Mouse (Mus musculus): ENCODE measurements around the gene Ppp1r8. TPM values are rescaled to one million over a fixed set of nuclear protein-coding genes. Genes with fewer than 3 reads are reported as not detected.
A peak's percentile ranks its signal among the peaks of the same experiment; 100 is the strongest.
"Not testable (repeated sequence)": the region's sequence is repeated elsewhere in the genome, so short reads cannot be mapped to it uniquely, and the experiment has no call there.

Ppp1r8 gene
- polyA plus RNA-seq, 1 experiment from 2014 or later = 77.2 TPM

GRCm38 (mm10) chr4:132799845-132800244 lies 43.1 kb downstream of the Ppp1r8 start:
- no peak for ATAC-seq (ENCODE audit: low FRiP score, low TSS enrichment)
- no peak overlapping the region for H3K27ac ChIP-seq (ENCODE audit: low read length)
- WGBS = 87% methylated on average over 4 of the region's 4 CpGs
- H3K4me2 ChIP-seq (replicated peaks; ENCODE audit: low read depth, low read length) = no peak overlapping the region
- H3K9me3 ChIP-seq (ENCODE audit: low read length) = no peaks in the 10 kb centered on the region
- H3K4me3 ChIP-seq (ENCODE audit: low read length) = no peak overlapping the region
- H3K4me1 ChIP-seq (ENCODE audit: insufficient read depth, low read length) = peaks cover 3% of the 10 kb centered on the region; the same call in 1 of the 2 replicates
- peaks cover 15% of the 10 kb centered on the region for H3K27me3 ChIP-seq (ENCODE audit: insufficient read depth, low read length)
- no peaks in the 10 kb centered on the region for H3K36me3 ChIP-seq (ENCODE audit: insufficient read depth, low read length)
- no peak overlapping the region for H3K9ac ChIP-seq (replicated peaks; ENCODE audit: low read length)

- H3K27me3 ChIP-seq (ENCODE audit: insufficient read depth, low read length) = peaks cover 17% of the 10 kb centered on the region
- H3K4me3 ChIP-seq (ENCODE audit: low read length); ATAC-seq (ENCODE audit: low FRiP score, low TSS enrichment); H3K4me2 ChIP-seq (replicated peaks; ENCODE audit: low read depth, low read length); H3K36me3 ChIP-seq (ENCODE audit: insufficient read depth, low read length); H3K9me3 ChIP-seq (ENCODE audit: low read length); H3K4me1 ChIP-seq (ENCODE audit: insufficient read depth, low read length); H3K9ac ChIP-seq (replicated peaks; ENCODE audit: low read length); H3K27ac ChIP-seq (ENCODE audit: low read length): not testable (repeated sequence)
- 85% methylated on average over 3 of the region's 3 CpGs for WGBS
These were observed 44.3 kb downstream of the Ppp1r8 start for GRCm38 (mm10) chr4:132798666-132799065.

GRCm38 (mm10) chr4:132798028-132798427 lies 44.9 kb downstream of the Ppp1r8 start:
- Histone ChIP-seq H3K9ac (replicated peaks; ENCODE audit: low read length) (no peak overlapping the region), H3K4me2 (replicated peaks; ENCODE audit: low read depth, low read length) (no peak overlapping the region), H3K27me3 (ENCODE audit: insufficient read depth, low read length) (peaks cover 17% of the 10 kb centered on the region), H3K27ac (ENCODE audit: low read length) (no peak overlapping the region), H3K4me3 (ENCODE audit: low read length) (no peak overlapping the region), H3K9me3 (ENCODE audit: low read length) (no peaks in the 10 kb centered on the region), H3K36me3 (ENCODE audit: insufficient read depth, low read length) (no peaks in the 10 kb centered on the region), H3K4me1 (ENCODE audit: insufficient read depth, low read length) (peaks cover 7% of the 10 kb centered on the region; the same call in 1 of the 2 replicates)
- 64% methylated on average over 4 of the region's 4 CpGs for WGBS
- no peak for ATAC-seq (ENCODE audit: low FRiP score, low TSS enrichment)

DNA sequence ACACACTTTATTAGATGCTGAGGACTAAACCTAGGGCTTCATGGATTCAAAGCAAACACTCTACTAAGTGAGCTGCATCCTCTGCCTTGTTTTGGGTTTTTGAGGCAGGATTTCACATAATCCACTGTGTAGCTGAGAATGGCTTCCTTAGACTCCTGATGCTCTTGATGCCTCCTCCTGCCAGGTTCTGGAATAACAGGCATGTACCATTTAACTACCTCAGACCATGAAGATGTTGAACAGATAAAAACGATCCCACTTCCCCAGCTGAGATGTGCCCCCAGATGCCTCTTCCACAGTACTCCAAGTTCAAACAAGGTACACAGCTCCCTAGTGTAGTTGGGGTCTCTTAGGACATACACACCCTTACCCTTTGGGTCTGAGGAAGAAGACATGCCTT lies 45.5 kb downstream of the Ppp1r8 start:
- Histone ChIP-seq H3K27ac (ENCODE audit: low read length) (no peak overlapping the region), H3K9me3 (ENCODE audit: low read length) (no peaks in the 10 kb centered on the region), H3K9ac (replicated peaks; ENCODE audit: low read length) (no peak overlapping the region), H3K36me3 (ENCODE audit: insufficient read depth, low read length) (no peaks in the 10 kb centered on the region), H3K4me1 (ENCODE audit: insufficient read depth, low read length) (peaks cover 7% of the 10 kb centered on the region; the same call in 1 of the 2 replicates), H3K4me2 (replicated peaks; ENCODE audit: low read depth, low read length) (no peak overlapping the region), H3K4me3 (ENCODE audit: low read length) (no peak overlapping the region), H3K27me3 (ENCODE audit: insufficient read depth, low read length) (peaks cover 17% of the 10 kb centered on the region)
- WGBS = 64% methylated on average over 1 of the region's 1 CpGs
- no peak for ATAC-seq (ENCODE audit: low FRiP score, low TSS enrichment)

DNA sequence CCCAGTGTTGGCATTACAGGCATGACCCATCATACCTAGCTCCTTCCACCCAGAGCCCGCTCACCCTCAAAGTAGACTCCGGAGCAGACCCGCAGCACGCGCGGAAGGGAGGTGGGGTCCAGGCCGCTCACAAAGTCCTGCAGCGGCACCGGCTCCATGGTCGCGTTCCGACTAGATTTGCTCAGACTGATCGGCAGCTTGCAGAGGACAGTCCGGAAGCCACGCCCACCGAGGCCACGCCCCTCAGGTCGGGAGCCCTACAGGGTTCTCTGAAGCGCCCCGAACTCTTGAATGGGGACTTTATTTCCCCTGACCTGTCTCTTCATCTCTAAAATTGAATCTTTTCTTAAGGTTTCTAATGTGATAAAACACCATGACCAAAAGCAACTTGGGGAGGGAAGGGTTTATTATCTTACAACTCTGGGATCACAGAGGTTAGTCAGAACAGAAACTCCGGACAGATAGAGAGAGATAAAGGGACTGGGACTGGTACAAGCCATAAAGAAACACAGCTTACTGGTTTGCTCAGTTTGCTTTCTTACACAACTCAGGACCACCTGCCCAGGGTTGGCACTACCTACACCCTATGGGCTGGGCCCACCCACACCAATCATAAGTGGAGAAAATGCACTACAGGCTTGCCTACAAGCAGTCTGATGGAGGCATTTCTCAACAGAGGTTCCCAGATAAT lies 46.6 kb downstream of the Ppp1r8 start, which contains the start of gene Themis2:
Gene Themis2, minus strand, starts transcription at position 192 of the 691 bp plus-strand sequence.
- peak within 1 kb of the TSS; percentile 59 for H3K9ac ChIP-seq (replicated peaks; ENCODE audit: low read length)
- H3K4me2 ChIP-seq (replicated peaks; ENCODE audit: low read depth, low read length) = peak within 1 kb of the TSS; percentile 57
- ATAC-seq (ENCODE audit: low FRiP score, low TSS enrichment) = no peak
- H3K27me3 ChIP-seq (ENCODE audit: insufficient read depth, low read length) = peaks cover 17% of the 10 kb centered on the region
- no peaks in the 10 kb centered on the region for H3K9me3 ChIP-seq (ENCODE audit: low read length)
- WGBS = 2% methylated on average over 21 of the region's 21 CpGs
- peak within 1 kb of the TSS; percentile 37 for H3K4me3 ChIP-seq (ENCODE audit: low read length)
- no peaks in the 10 kb centered on the region for H3K36me3 ChIP-seq (ENCODE audit: insufficient read depth, low read length)
- no peak within 1 kb of the TSS for H3K27ac ChIP-seq (ENCODE audit: low read length)
- peaks cover 7% of the 10 kb centered on the region; the same call in 1 of the 2 replicates for H3K4me1 ChIP-seq (ENCODE audit: insufficient read depth, low read length)

GRCm38 (mm10) chr4:132795171-132795570 lies 47.8 kb downstream of the Ppp1r8 start:
- no peak overlapping the region for H3K27ac ChIP-seq (ENCODE audit: low read length)
- H3K9ac ChIP-seq (replicated peaks; ENCODE audit: low read length) = no peak overlapping the region
- no peak for ATAC-seq (ENCODE audit: low FRiP score, low TSS enrichment)
- H3K36me3 ChIP-seq (ENCODE audit: insufficient read depth, low read length) = no peaks in the 10 kb centered on the region
- H3K4me2 ChIP-seq (replicated peaks; ENCODE audit: low read depth, low read length) = no peak overlapping the region
- no peak overlapping the region for H3K4me3 ChIP-seq (ENCODE audit: low read length)
- no peaks in the 10 kb centered on the region for H3K9me3 ChIP-seq (ENCODE audit: low read length)
- H3K27me3 ChIP-seq (ENCODE audit: insufficient read depth, low read length) = peaks cover 17% of the 10 kb centered on the region
- H3K4me1 ChIP-seq (ENCODE audit: insufficient read depth, low read length) = peaks cover 7% of the 10 kb centered on the region; the same call in 1 of the 2 replicates
- 51% methylated on average over 7 of the region's 7 CpGs for WGBS

- Histone ChIP-seq H3K4me2 (replicated peaks; ENCODE audit: low read depth, low read length) (no peak overlapping the region), H3K4me3 (ENCODE audit: low read length) (no peak overlapping the region), H3K36me3 (ENCODE audit: insufficient read depth, low read length) (no peaks in the 10 kb centered on the region), H3K9me3 (ENCODE audit: low read length) (no peaks in the 10 kb centered on the region), H3K4me1 (ENCODE audit: insufficient read depth, low read length) (peaks cover 7% of the 10 kb centered on the region; the same call in 1 of the 2 replicates), H3K27ac (ENCODE audit: low read length) (no peak overlapping the region), H3K27me3 (ENCODE audit: insufficient read depth, low read length) (peaks cover 17% of the 10 kb centered on the region), H3K9ac (replicated peaks; ENCODE audit: low read length) (no peak overlapping the region)
- 76% methylated on average over 8 of the region's 8 CpGs for WGBS
- ATAC-seq (ENCODE audit: low FRiP score, low TSS enrichment) = no peak
These were observed 48.2 kb downstream of the Ppp1r8 start for GRCm38 (mm10) chr4:132794760-132795159.

DNA sequence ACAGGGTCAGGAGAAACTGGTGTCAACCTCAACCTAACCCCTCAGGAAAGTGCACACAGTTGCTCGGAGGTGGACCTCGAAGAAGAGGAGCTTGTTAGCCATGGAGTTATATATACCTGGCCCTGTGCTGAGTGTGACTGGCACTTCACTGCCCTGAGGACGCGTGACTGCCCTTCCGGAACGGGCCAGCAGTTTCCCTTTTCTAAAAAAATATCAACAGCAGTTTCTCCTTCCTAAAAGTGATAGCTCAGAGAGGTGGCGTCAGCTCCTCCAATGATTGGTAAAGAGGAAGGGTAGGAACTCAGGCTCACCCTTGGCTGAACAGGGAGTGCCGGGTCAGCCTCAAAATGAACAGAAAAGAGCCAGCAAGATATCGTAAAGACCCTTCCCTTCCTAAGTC lies 48.9 kb downstream of the Ppp1r8 start:
- H3K27ac ChIP-seq (ENCODE audit: low read length) = no peak overlapping the region
- no peak overlapping the region for H3K9ac ChIP-seq (replicated peaks; ENCODE audit: low read length)
- peaks cover 7% of the 10 kb centered on the region; the same call in 1 of the 2 replicates for H3K4me1 ChIP-seq (ENCODE audit: insufficient read depth, low read length)
- H3K27me3 ChIP-seq (ENCODE audit: insufficient read depth, low read length) = peaks cover 17% of the 10 kb centered on the region
- H3K4me2 ChIP-seq (replicated peaks; ENCODE audit: low read depth, low read length) = no peak overlapping the region
- H3K9me3 ChIP-seq (ENCODE audit: low read length) = no peaks in the 10 kb centered on the region
- no peak for ATAC-seq (ENCODE audit: low FRiP score, low TSS enrichment)
- WGBS = 22% methylated on average over 9 of the region's 9 CpGs
- H3K4me3 ChIP-seq (ENCODE audit: low read length) = no peak overlapping the region
- no peaks in the 10 kb centered on the region for H3K36me3 ChIP-seq (ENCODE audit: insufficient read depth, low read length)

GRCm38 (mm10) chr4:132793322-132794004 lies 49.5 kb downstream of the Ppp1r8 start:
- ATAC-seq (ENCODE audit: low FRiP score, low TSS enrichment) = not testable (repeated sequence)
- 72% methylated on average over 8 of the region's 9 CpGs for WGBS

GRCm38 (mm10) chr4:132789731-132790130 lies 53.2 kb downstream of the Ppp1r8 start:
- WGBS = 86% methylated on average over 8 of the region's 8 CpGs
- H3K27me3 ChIP-seq (ENCODE audit: insufficient read depth, low read length) = peaks cover under 1% of the 10 kb centered on the region

More at GRCm38 (mm10) chr4:132793322-132794004, 49.5 kb downstream of the Ppp1r8 start:
- not testable (repeated sequence) for H3K9ac ChIP-seq (replicated peaks; ENCODE audit: low read length); H3K27ac ChIP-seq (ENCODE audit: low read length); H3K36me3 ChIP-seq (ENCODE audit: insufficient read depth, low read length); H3K4me3 ChIP-seq (ENCODE audit: low read length); H3K4me1 ChIP-seq (ENCODE audit: insufficient read depth, low read length); H3K9me3 ChIP-seq (ENCODE audit: low read length); H3K4me2 ChIP-seq (replicated peaks; ENCODE audit: low read depth, low read length)
- H3K27me3 ChIP-seq (ENCODE audit: insufficient read depth, low read length) = peaks cover 17% of the 10 kb centered on the region

More at GRCm38 (mm10) chr4:132789731-132790130, 53.2 kb downstream of the Ppp1r8 start:
- H3K4me3 ChIP-seq (ENCODE audit: low read length) = no peak overlapping the region
- H3K4me1 ChIP-seq (ENCODE audit: insufficient read depth, low read length) = peaks cover 5% of the 10 kb centered on the region; the same call in 1 of the 2 replicates
- H3K36me3 ChIP-seq (ENCODE audit: insufficient read depth, low read length) = no peaks in the 10 kb centered on the region
- no peak overlapping the region for H3K4me2 ChIP-seq (replicated peaks; ENCODE audit: low read depth, low read length)
- no peak overlapping the region for H3K27ac ChIP-seq (ENCODE audit: low read length)
- no peak overlapping the region for H3K9ac ChIP-seq (replicated peaks; ENCODE audit: low read length)
- no peaks in the 10 kb centered on the region for H3K9me3 ChIP-seq (ENCODE audit: low read length)
- ATAC-seq (ENCODE audit: low FRiP score, low TSS enrichment) = no peak

Measured in kidney, embryonic 16.5 days (tissue).